Mouse (Mus musculus): ENCODE data around the gene Tfdp2. TPM values are rescaled to one million over a fixed set of nuclear protein-coding genes. Genes with fewer than 3 reads are reported as not detected.
"Not testable (repeated sequence)": the region's sequence is repeated elsewhere in the genome, so short reads cannot be mapped to it uniquely, and the experiment has no call there.

The Tfdp2 gene
- polyA plus RNA-seq, 1 experiment from 2014 or later: 20.3 TPM

GRCm38 (mm10) chr9:96345750-96346149 lies 149.7 kb downstream of the Tfdp2 start:
- 98% methylated on average over 3 of the region's 3 CpGs for WGBS
- H3K9ac ChIP-seq (replicated peaks; ENCODE audit: low read depth, low read length): no peak overlapping the region
- H3K36me3 ChIP-seq (ENCODE audit: control insufficient read depth, insufficient read depth, low read length): peaks cover 15% of the 10 kb centered on the region; the same call in 1 of the 2 replicates
- no peak overlapping the region for H3K4me3 ChIP-seq (ENCODE audit: low read depth, low read length)
- no peaks in the 10 kb centered on the region for H3K27me3 ChIP-seq (ENCODE audit: control insufficient read depth, insufficient read depth, low read length)
- no peaks in the 10 kb centered on the region for H3K9me3 ChIP-seq (ENCODE audit: control insufficient read depth, low read length)
- no peak overlapping the region for H3K27ac ChIP-seq (ENCODE audit: low read depth, low read length)
- peaks cover 2% of the 10 kb centered on the region; the same call in 1 of the 2 replicates for H3K4me1 ChIP-seq (ENCODE audit: control insufficient read depth, insufficient read depth, low read length)
- no peak for ATAC-seq (ENCODE audit: low read depth)
- no peak overlapping the region for H3K4me2 ChIP-seq (ENCODE audit: low read depth, low read length)

DNA sequence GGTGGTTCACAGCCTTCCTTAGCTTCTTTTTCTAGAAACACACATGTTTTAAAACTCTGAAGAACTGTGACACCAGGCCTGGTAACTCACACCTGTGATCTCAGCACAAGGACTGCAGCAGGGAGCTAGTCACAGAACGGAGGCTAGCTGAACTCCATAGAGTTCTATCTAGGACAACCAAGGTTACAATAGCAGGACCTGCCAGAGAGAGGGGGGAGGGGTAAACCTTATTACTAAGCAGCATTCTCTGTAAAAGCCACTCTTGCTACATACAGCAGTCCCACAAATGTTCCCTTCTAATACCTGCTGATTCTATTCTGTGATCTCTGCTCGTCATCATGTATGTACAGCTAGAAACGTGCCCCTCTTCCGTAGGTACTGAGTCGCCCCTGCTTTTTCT lies 152.8 kb downstream of the Tfdp2 start:
- Histone ChIP-seq H3K9me3 (ENCODE audit: control insufficient read depth, low read length) (no peaks in the 10 kb centered on the region), H3K4me1 (ENCODE audit: control insufficient read depth, insufficient read depth, low read length) (peaks cover 2% of the 10 kb centered on the region; the same call in 1 of the 2 replicates), H3K9ac (replicated peaks; ENCODE audit: low read depth, low read length) (no peak overlapping the region), H3K36me3 (ENCODE audit: control insufficient read depth, insufficient read depth, low read length) (peaks cover 3% of the 10 kb centered on the region; the same call in 1 of the 2 replicates), H3K27ac (ENCODE audit: low read depth, low read length) (no peak overlapping the region), H3K27me3 (ENCODE audit: control insufficient read depth, insufficient read depth, low read length) (no peaks in the 10 kb centered on the region), H3K4me2 (ENCODE audit: low read depth, low read length) (no peak overlapping the region), H3K4me3 (ENCODE audit: low read depth, low read length) (no peak overlapping the region)
- ATAC-seq (ENCODE audit: low read depth): no peak
- WGBS: 95% methylated on average over 5 of the region's 5 CpGs

DNA sequence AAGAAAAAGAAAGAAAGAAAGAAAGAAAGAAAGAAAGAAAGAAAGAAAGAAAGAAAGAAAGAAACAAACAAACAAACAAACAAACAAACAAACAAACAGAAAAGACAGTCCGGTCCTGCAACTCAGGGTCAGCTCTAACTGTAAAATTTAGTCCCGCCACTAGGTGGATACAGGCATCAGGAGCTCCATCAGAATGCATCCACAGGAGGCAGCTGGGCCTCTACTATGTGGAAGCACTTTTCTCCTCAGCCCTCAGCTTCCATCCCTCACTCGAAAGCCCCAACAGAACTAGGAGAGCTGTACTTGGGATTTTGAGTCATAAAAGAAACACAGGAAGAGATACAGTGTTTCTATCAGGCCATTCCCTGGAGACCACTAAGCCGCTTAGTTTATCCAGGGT lies 153.9 kb downstream of the Tfdp2 start:
- H3K4me2 ChIP-seq (ENCODE audit: low read depth, low read length): no peak overlapping the region
- no peaks in the 10 kb centered on the region for H3K9me3 ChIP-seq (ENCODE audit: control insufficient read depth, low read length)
- H3K27me3 ChIP-seq (ENCODE audit: control insufficient read depth, insufficient read depth, low read length): no peaks in the 10 kb centered on the region
- no peak overlapping the region for H3K9ac ChIP-seq (replicated peaks; ENCODE audit: low read depth, low read length)
- no peak overlapping the region for H3K27ac ChIP-seq (ENCODE audit: low read depth, low read length)
- peaks cover 2% of the 10 kb centered on the region; the same call in 1 of the 2 replicates for H3K4me1 ChIP-seq (ENCODE audit: control insufficient read depth, insufficient read depth, low read length)
- H3K4me3 ChIP-seq (ENCODE audit: low read depth, low read length): no peak overlapping the region
- no peak; the same call in 1 of the 2 replicates for ATAC-seq (ENCODE audit: low read depth)
- peaks cover 2% of the 10 kb centered on the region; the same call in 1 of the 2 replicates for H3K36me3 ChIP-seq (ENCODE audit: control insufficient read depth, insufficient read depth, low read length)
- 42% methylated on average over 4 of the region's 4 CpGs for WGBS

- no peaks in the 10 kb centered on the region for H3K9me3 ChIP-seq (ENCODE audit: control insufficient read depth, low read length)
- no peak overlapping the region for H3K4me3 ChIP-seq (ENCODE audit: low read depth, low read length)
- no peak overlapping the region for H3K4me2 ChIP-seq (ENCODE audit: low read depth, low read length)
- no peaks in the 10 kb centered on the region for H3K36me3 ChIP-seq (ENCODE audit: control insufficient read depth, insufficient read depth, low read length)
- no peak for ATAC-seq (ENCODE audit: low read depth)
- H3K27ac ChIP-seq (ENCODE audit: low read depth, low read length): no peak overlapping the region
- 62% methylated on average over 3 of the region's 3 CpGs for WGBS
- no peaks in the 10 kb centered on the region for H3K27me3 ChIP-seq (ENCODE audit: control insufficient read depth, insufficient read depth, low read length)
- H3K9ac ChIP-seq (replicated peaks; ENCODE audit: low read depth, low read length): no peak overlapping the region
- peaks cover 2% of the 10 kb centered on the region; the same call in 1 of the 2 replicates for H3K4me1 ChIP-seq (ENCODE audit: control insufficient read depth, insufficient read depth, low read length)
Observed at GRCm38 (mm10) chr9:96350476-96350875, 154.4 kb downstream of the Tfdp2 start.

DNA sequence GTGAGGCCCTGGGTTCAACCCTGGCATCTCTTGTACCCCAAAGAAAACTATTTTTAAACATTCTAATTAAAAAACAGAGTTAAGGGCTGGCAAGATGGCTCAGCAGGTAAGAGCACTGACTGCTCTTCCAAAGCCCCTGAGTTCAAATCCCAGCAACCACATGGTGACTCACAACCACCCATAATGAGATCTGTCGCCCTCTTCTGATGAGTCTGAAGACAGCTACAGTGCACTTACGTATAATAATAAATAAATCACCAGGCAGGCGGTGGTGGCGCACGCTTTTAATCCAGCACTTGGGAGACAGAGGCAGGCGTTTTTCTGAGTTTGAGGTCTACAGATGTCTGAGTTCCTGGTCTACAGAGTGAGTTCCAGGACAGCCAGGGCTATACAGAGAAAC lies 155.7 kb downstream of the Tfdp2 start:
- ATAC-seq (ENCODE audit: low read depth); H3K27me3 ChIP-seq (ENCODE audit: control insufficient read depth, insufficient read depth, low read length); H3K4me3 ChIP-seq (ENCODE audit: low read depth, low read length); H3K36me3 ChIP-seq (ENCODE audit: control insufficient read depth, insufficient read depth, low read length); H3K9ac ChIP-seq (replicated peaks; ENCODE audit: low read depth, low read length); H3K9me3 ChIP-seq (ENCODE audit: control insufficient read depth, low read length); H3K4me2 ChIP-seq (ENCODE audit: low read depth, low read length); H3K4me1 ChIP-seq (ENCODE audit: control insufficient read depth, insufficient read depth, low read length); H3K27ac ChIP-seq (ENCODE audit: low read depth, low read length): not testable (repeated sequence)
- WGBS: 88% methylated on average over 6 of the region's 6 CpGs

- Histone ChIP-seq H3K27me3 (ENCODE audit: control insufficient read depth, insufficient read depth, low read length) (no peaks in the 10 kb centered on the region), H3K4me3 (ENCODE audit: low read depth, low read length) (no peak overlapping the region), H3K4me2 (ENCODE audit: low read depth, low read length) (no peak overlapping the region), H3K4me1 (ENCODE audit: control insufficient read depth, insufficient read depth, low read length) (peaks cover 2% of the 10 kb centered on the region; the same call in 1 of the 2 replicates), H3K27ac (ENCODE audit: low read depth, low read length) (no peak overlapping the region), H3K9ac (replicated peaks; ENCODE audit: low read depth, low read length) (no peak overlapping the region), H3K36me3 (ENCODE audit: control insufficient read depth, insufficient read depth, low read length) (no peaks in the 10 kb centered on the region), H3K9me3 (ENCODE audit: control insufficient read depth, low read length) (no peaks in the 10 kb centered on the region)
- no peak for ATAC-seq (ENCODE audit: low read depth)
- WGBS: 84% methylated on average over 12 of the region's 12 CpGs
Observed at GRCm38 (mm10) chr9:96353121-96353769, 157.2 kb downstream of the Tfdp2 start.

- H3K4me1 ChIP-seq (ENCODE audit: control insufficient read depth, insufficient read depth, low read length): peaks cover 2% of the 10 kb centered on the region; the same call in 1 of the 2 replicates
- no peaks in the 10 kb centered on the region for H3K36me3 ChIP-seq (ENCODE audit: control insufficient read depth, insufficient read depth, low read length)
- ATAC-seq (ENCODE audit: low read depth): no peak
- H3K4me3 ChIP-seq (ENCODE audit: low read depth, low read length): no peak overlapping the region
- no peak overlapping the region for H3K4me2 ChIP-seq (ENCODE audit: low read depth, low read length)
- no peak overlapping the region for H3K27ac ChIP-seq (ENCODE audit: low read depth, low read length)
- H3K9me3 ChIP-seq (ENCODE audit: control insufficient read depth, low read length): no peaks in the 10 kb centered on the region
- WGBS: 76% methylated on average over 8 of the region's 8 CpGs
- H3K9ac ChIP-seq (replicated peaks; ENCODE audit: low read depth, low read length): no peak overlapping the region
- H3K27me3 ChIP-seq (ENCODE audit: control insufficient read depth, insufficient read depth, low read length): no peaks in the 10 kb centered on the region
Observed at GRCm38 (mm10) chr9:96353799-96354198, 157.7 kb downstream of the Tfdp2 start.

DNA sequence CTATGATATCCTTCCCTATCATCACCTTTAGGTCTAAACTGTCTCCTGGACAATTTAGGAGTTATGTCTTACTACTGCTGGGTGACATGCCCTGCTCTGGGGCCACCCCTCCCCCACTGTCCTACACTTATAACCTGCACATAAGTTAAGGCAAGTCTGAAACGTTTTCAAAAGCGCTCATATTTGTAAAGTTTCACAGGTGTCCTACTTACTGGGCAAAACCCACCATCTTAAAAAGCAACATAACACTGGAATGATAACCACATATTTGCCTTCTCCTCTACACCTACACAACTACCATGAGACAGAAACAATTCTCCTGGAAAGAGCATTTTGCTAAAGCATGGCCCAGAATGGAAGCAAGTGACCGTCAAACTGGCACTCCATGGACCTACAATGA lies 164.0 kb downstream of the Tfdp2 start:
- H3K27me3 ChIP-seq (ENCODE audit: control insufficient read depth, insufficient read depth, low read length): no peaks in the 10 kb centered on the region
- ATAC-seq (ENCODE audit: low read depth): no peak
- H3K4me1 ChIP-seq (ENCODE audit: control insufficient read depth, insufficient read depth, low read length): peaks cover 22% of the 10 kb centered on the region
- WGBS: 90% methylated on average over 3 of the region's 3 CpGs
- no peak overlapping the region for H3K4me3 ChIP-seq (ENCODE audit: low read depth, low read length)
- no peaks in the 10 kb centered on the region for H3K9me3 ChIP-seq (ENCODE audit: control insufficient read depth, low read length)
- H3K27ac ChIP-seq (ENCODE audit: low read depth, low read length): no peak overlapping the region
- no peak overlapping the region for H3K4me2 ChIP-seq (ENCODE audit: low read depth, low read length)
- H3K36me3 ChIP-seq (ENCODE audit: control insufficient read depth, insufficient read depth, low read length): no peaks in the 10 kb centered on the region
- no peak overlapping the region for H3K9ac ChIP-seq (replicated peaks; ENCODE audit: low read depth, low read length)

DNA sequence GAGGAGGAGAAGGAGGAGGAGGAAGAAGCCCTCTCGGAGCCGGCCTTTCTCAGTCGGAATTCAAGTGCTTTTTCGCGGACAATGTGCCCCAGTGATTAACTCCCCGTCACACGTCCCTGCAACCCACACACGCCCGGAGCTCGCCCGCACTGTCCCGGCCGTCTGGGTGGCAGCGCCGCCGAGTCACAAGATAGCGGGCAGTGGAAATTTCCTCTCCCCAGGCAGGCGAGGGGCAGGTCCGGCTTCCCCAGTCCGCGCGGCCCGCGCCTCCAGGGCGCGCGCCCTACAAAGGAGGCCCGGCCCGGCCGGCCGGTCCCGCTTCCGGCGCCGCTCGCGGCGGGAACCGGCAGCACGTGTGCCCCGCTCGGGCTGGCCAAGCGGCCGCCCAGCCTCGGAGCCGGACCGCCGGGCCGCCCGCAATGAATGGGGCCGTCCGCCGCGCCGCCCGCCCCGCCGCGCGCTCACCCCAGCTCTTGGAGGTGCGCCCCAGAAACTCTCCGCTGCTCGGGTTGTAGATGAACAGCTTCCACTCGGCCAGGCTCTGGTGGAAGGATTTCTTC lies 167.6 kb downstream of the Tfdp2 start:
- Histone ChIP-seq H3K27ac (ENCODE audit: low read depth, low read length) (peak overlapping the region; percentile 85), H3K36me3 (ENCODE audit: control insufficient read depth, insufficient read depth, low read length) (no peaks in the 10 kb centered on the region), H3K9me3 (ENCODE audit: control insufficient read depth, low read length) (no peaks in the 10 kb centered on the region), H3K4me2 (ENCODE audit: low read depth, low read length) (peak overlapping the region; percentile 65), H3K4me1 (ENCODE audit: control insufficient read depth, insufficient read depth, low read length) (peaks cover 22% of the 10 kb centered on the region), H3K9ac (replicated peaks; ENCODE audit: low read depth, low read length) (peak overlapping the region; percentile 79), H3K27me3 (ENCODE audit: control insufficient read depth, insufficient read depth, low read length) (no peaks in the 10 kb centered on the region), H3K4me3 (ENCODE audit: low read depth, low read length) (peak overlapping the region; percentile 83)
- peak; percentile 70 for ATAC-seq (ENCODE audit: low read depth)
- under 1% methylated on average over 51 of the region's 64 CpGs for WGBS

Data from neural tube, embryonic 14.5 days (tissue).